14 mouse cellular contexts compared by ENCODE assay signal in genomic region chr17:56509021-56509640, GRCm38 (mm10). TPM values are rescaled to one million over a fixed set of nuclear protein-coding genes. Genes with fewer than 3 reads are reported as not detected.
DNase-seq lines count a peak whose midpoint lies in the region; ATAC-seq and TF ChIP-seq lines count a peak whose summit lies in the region.
"Had no signal": no experiment of that assay in that cellular context is flagged by ENCODE, and none has a peak within 500 bp of the region (broad histone marks: within the 10 kb centered on the region; RNA-seq: fewer than 3 reads in every experiment).

No protein-coding gene starts in this region.

- H3K27ac ChIP-seq in liver, embryonic 13.5 days: no peak overlapping the region
- no peak overlapping the region for H3K27ac ChIP-seq in liver, postnatal 0 days (ENCODE audit: low read depth)
- H3K27ac ChIP-seq in forebrain, postnatal 0 days (ENCODE audit: low read depth, low read length): peak overlapping the region; percentile 81
- peak overlapping the region; percentile 58; the same call in 1 of the 2 replicates for H3K27ac ChIP-seq in midbrain, embryonic 14.5 days (replicated peaks; ENCODE audit: low read depth, low read length)
- H3K27ac ChIP-seq: heart, embryonic 15.5 days; lung, embryonic 15.5 days had no signal

- WGBS in liver, embryonic 13.5 days (ENCODE audit: insufficient replicate concordance): 38% methylated on average over 10 of the region's 10 CpGs
- 53% methylated on average over 10 of the region's 10 CpGs for WGBS in liver, postnatal 0 days (ENCODE audit: insufficient replicate concordance)
- WGBS in forebrain, postnatal 0 days: 26% methylated on average over 10 of the region's 10 CpGs
- WGBS in midbrain, embryonic 14.5 days: 27% methylated on average over 10 of the region's 10 CpGs

- DNase-seq in cerebellum, adult 9-11 months: peak; percentile 28
- no peak for DNase-seq in liver, embryonic 13.5 days
- DNase-seq in liver, postnatal 0 days: no peak
- peak; percentile 51 for DNase-seq in forebrain, postnatal 0 days
- DNase-seq in midbrain, embryonic 14.5 days: no peak
- DNase-seq in ovary, postnatal 10 days (ENCODE audit: low spot score): no peak
- DNase-seq in right cerebral cortex, adult 2 months (ENCODE audit: low spot score in 2 of 2): no peak
- DNase-seq: adrenal gland, postnatal 36 days; spleen, adult 18-20 months had no signal

- no peak for ATAC-seq in cerebellum, adult (ENCODE audit: insufficient number of reproducible peaks, low FRiP score, low TSS enrichment)
- no peak for ATAC-seq in liver, embryonic 13.5 days (ENCODE audit: low read depth)
- ATAC-seq in liver, postnatal 0 days: no peak
- peak; percentile 5 for ATAC-seq in forebrain, postnatal 0 days
- ATAC-seq in midbrain, embryonic 14.5 days (ENCODE audit: low FRiP score, low TSS enrichment): 0 out of 2 replicates have a peak, but pooled peaks have one; percentile 10

- 0 out of 2 replicates have a peak overlapping the region, but pooled peaks have one; percentile 8 for H3K4me2 ChIP-seq in liver, embryonic 13.5 days
- no peak overlapping the region for H3K4me2 ChIP-seq in liver, postnatal 0 days (ENCODE audit: low read depth, low read length)
- peak overlapping the region; percentile 13; the same call in 1 of the 2 replicates for H3K4me2 ChIP-seq in forebrain, postnatal 0 days (ENCODE audit: low read depth)
- H3K4me2 ChIP-seq in midbrain, embryonic 14.5 days (ENCODE audit: low read length): no peak overlapping the region
- H3K4me2 ChIP-seq: heart, embryonic 15.5 days had no signal

- no peaks in the 10 kb centered on the region for H3K36me3 ChIP-seq in liver, embryonic 13.5 days
- no peaks in the 10 kb centered on the region for H3K36me3 ChIP-seq in liver, postnatal 0 days (replicated peaks; ENCODE audit: insufficient read depth, low read length)
- H3K36me3 ChIP-seq in forebrain, postnatal 0 days (ENCODE audit: insufficient read depth): no peaks in the 10 kb centered on the region
- H3K36me3 ChIP-seq in midbrain, embryonic 14.5 days (ENCODE audit: control insufficient read depth, insufficient read depth, low read length): no peaks in the 10 kb centered on the region
- H3K36me3 ChIP-seq: heart, embryonic 15.5 days; lung, embryonic 15.5 days had no signal

- peaks cover 15% of the 10 kb centered on the region for H3K4me1 ChIP-seq in liver, embryonic 13.5 days (replicated peaks)
- H3K4me1 ChIP-seq in liver, postnatal 0 days (ENCODE audit: insufficient read depth): peaks cover 10% of the 10 kb centered on the region; the same call in 1 of the 2 replicates
- peaks cover 7% of the 10 kb centered on the region; the same call in 1 of the 2 replicates for H3K4me1 ChIP-seq in forebrain, postnatal 0 days (ENCODE audit: insufficient read depth)
- peaks cover 21% of the 10 kb centered on the region; the same call in 1 of the 2 replicates for H3K4me1 ChIP-seq in midbrain, embryonic 14.5 days (ENCODE audit: control insufficient read depth, insufficient read depth, low read length)

- H3K27me3 ChIP-seq in liver, embryonic 13.5 days: peaks cover 59% of the 10 kb centered on the region
- peaks cover 47% of the 10 kb centered on the region for H3K27me3 ChIP-seq in liver, postnatal 0 days (ENCODE audit: insufficient read depth, low read length)
- H3K27me3 ChIP-seq in forebrain, postnatal 0 days (ENCODE audit: insufficient read depth, low read length): no peaks in the 10 kb centered on the region; the same call in 1 of the 2 replicates
- peaks cover 31% of the 10 kb centered on the region for H3K27me3 ChIP-seq in midbrain, embryonic 14.5 days (ENCODE audit: control insufficient read depth, insufficient read depth, low read length)

- H3K9ac ChIP-seq in liver, embryonic 13.5 days: no peak overlapping the region
- no peak overlapping the region for H3K9ac ChIP-seq in liver, postnatal 0 days (replicated peaks)
- no peak overlapping the region for H3K9ac ChIP-seq in forebrain, postnatal 0 days
- no peak overlapping the region for H3K9ac ChIP-seq in midbrain, embryonic 14.5 days (replicated peaks; ENCODE audit: low read length)
- H3K9ac ChIP-seq: heart, embryonic 15.5 days; lung, embryonic 15.5 days had no signal

- TF ChIP-seq EP300 in liver, postnatal 0 days (IDR thresholded peaks at IDR 0.05; ENCODE audit: low read depth): no peak

- no peaks in the 10 kb centered on the region for H3K9me3 ChIP-seq in liver, embryonic 13.5 days (replicated peaks)
- H3K9me3 ChIP-seq in liver, postnatal 0 days (ENCODE audit: low read length): no peaks in the 10 kb centered on the region
- H3K9me3 ChIP-seq in forebrain, postnatal 0 days (ENCODE audit: low read length): no peaks in the 10 kb centered on the region
- H3K9me3 ChIP-seq in midbrain, embryonic 14.5 days (ENCODE audit: control insufficient read depth, low read length): no peaks in the 10 kb centered on the region
- H3K9me3 ChIP-seq: heart, embryonic 15.5 days; lung, embryonic 15.5 days had no signal

- no peak overlapping the region for H3K4me3 ChIP-seq in liver, embryonic 13.5 days (replicated peaks)
- no peak overlapping the region for H3K4me3 ChIP-seq in liver, postnatal 0 days (ENCODE audit: low read depth, low read length)
- H3K4me3 ChIP-seq in forebrain, postnatal 0 days (ENCODE audit: low read depth, low read length): no peak overlapping the region
- H3K4me3 ChIP-seq in midbrain, embryonic 14.5 days (replicated peaks; ENCODE audit: low read depth, low read length): no peak overlapping the region
- H3K4me3 ChIP-seq: heart, embryonic 15.5 days; lung, embryonic 15.5 days had no signal

- TF ChIP-seq CTCF in liver, postnatal 0 days (IDR thresholded peaks at IDR 0.05; ENCODE audit: low read depth): no peak
- TF ChIP-seq CTCF in forebrain, postnatal 0 days (IDR thresholded peaks at IDR 0.05; ENCODE audit: low read depth): no peak

RNA-seq across cellular contexts. Expression of gene Znrf4, which starts 3.1 kb away (rescaled TPM):
- polyA plus RNA-seq in liver, embryonic 13.5 days (2015; fragmentation: Nextera tagmentation; extraction: Ambion mirVana): not detected in 2 replicates
- not detected in 2 replicates for polyA plus RNA-seq in liver, postnatal 0 days (2015; fragmentation: Nextera tagmentation; extraction: Ambion mirVana)
- not detected in 2 replicates for total RNA-seq in forebrain, postnatal 0 days (2014; rRNA removed)
- polyA plus RNA-seq in forebrain, postnatal 0 days (2015; fragmentation: Nextera tagmentation; extraction: Ambion mirVana): 0.13 and 0.16 TPM in 2 replicates
- not detected in 2 replicates for polyA plus RNA-seq in midbrain, embryonic 14.5 days (2014; fragmentation: Nextera tagmentation; extraction: Ambion mirVana)
- total RNA-seq: adrenal gland, postnatal 36 days; common myeloid progenitor, adult 5-6 weeks; layer of hippocampus, postnatal 14 days had no signal
- polyA plus RNA-seq: heart, embryonic 15.5 days; lung, embryonic 15.5 days had no signal

RNA-seq across cellular contexts. Expression of gene Ptprs, which starts 32.8 kb away (rescaled TPM):
- polyA plus RNA-seq in liver, embryonic 13.5 days (2015; fragmentation: Nextera tagmentation; extraction: Ambion mirVana): 6.2 and 7.6 TPM in 2 replicates
- 3.4 TPM in 2 replicates for polyA plus RNA-seq in liver, postnatal 0 days (2015; fragmentation: Nextera tagmentation; extraction: Ambion mirVana)
- total RNA-seq in forebrain, postnatal 0 days (2014; rRNA removed): 568 and 711 TPM in 2 replicates
- 196 and 250 TPM in 2 replicates for polyA plus RNA-seq in forebrain, postnatal 0 days (2015; fragmentation: Nextera tagmentation; extraction: Ambion mirVana)
- polyA plus RNA-seq in midbrain, embryonic 14.5 days (2014; fragmentation: Nextera tagmentation; extraction: Ambion mirVana): 304 and 345 TPM in 2 replicates

RNA-seq across cellular contexts. Expression of gene Gm20219, which starts 45.1 kb away (rescaled TPM):
- polyA plus RNA-seq in liver, embryonic 13.5 days (2015; fragmentation: Nextera tagmentation; extraction: Ambion mirVana): 0.08 and 0.14 TPM in 2 replicates
- polyA plus RNA-seq in liver, postnatal 0 days (2015; fragmentation: Nextera tagmentation; extraction: Ambion mirVana): 0.08 TPM in 2 replicates
- 0.33 TPM in 1 of 2 replicates, not detected in the other for total RNA-seq in forebrain, postnatal 0 days (2014; rRNA removed)
- 0.29 and 0.40 TPM in 2 replicates for polyA plus RNA-seq in forebrain, postnatal 0 days (2015; fragmentation: Nextera tagmentation; extraction: Ambion mirVana)
- polyA plus RNA-seq in midbrain, embryonic 14.5 days (2014; fragmentation: Nextera tagmentation; extraction: Ambion mirVana): 0.95 and 1.2 TPM in 2 replicates
- total RNA-seq: common myeloid progenitor, adult 5-6 weeks had no signal

Comparison
In these comparisons a context has a peak if more than half of its experiments do, and no peak if none do; other contexts are left out.
1. H3K4me2 ChIP-seq: peak in liver, embryonic 13.5 days (single experiment) and forebrain, postnatal 0 days (single experiment); none in liver, postnatal 0 days (single experiment) and midbrain, embryonic 14.5 days (single experiment).
2. DNase-seq: peak in cerebellum, adult 9-11 months (single experiment) and forebrain, postnatal 0 days (single experiment); none in liver, embryonic 13.5 days (single experiment), liver, postnatal 0 days (single experiment), midbrain, embryonic 14.5 days (single experiment), ovary, postnatal 10 days (single experiment) and right cerebral cortex, adult 2 months (0 of 2).
3. ATAC-seq: peak in forebrain, postnatal 0 days (single experiment) and midbrain, embryonic 14.5 days (single experiment); none in cerebellum, adult (single experiment), liver, embryonic 13.5 days (single experiment) and liver, postnatal 0 days (single experiment).
4. H3K27ac ChIP-seq: peak in forebrain, postnatal 0 days (single experiment) and midbrain, embryonic 14.5 days (single experiment); none in liver, embryonic 13.5 days (single experiment) and liver, postnatal 0 days (single experiment).
5. RNA of gene Ptprs, which starts 32.8 kb away (polyA plus RNA-seq): 304 to 345 TPM in midbrain, embryonic 14.5 days and 196 to 250 TPM in forebrain, postnatal 0 days; 6.2 to 7.6 TPM in liver, embryonic 13.5 days and 3.4 TPM in liver, postnatal 0 days; every median in the first group is over 10 times any median in the second.